In the genomic region with DNA sequence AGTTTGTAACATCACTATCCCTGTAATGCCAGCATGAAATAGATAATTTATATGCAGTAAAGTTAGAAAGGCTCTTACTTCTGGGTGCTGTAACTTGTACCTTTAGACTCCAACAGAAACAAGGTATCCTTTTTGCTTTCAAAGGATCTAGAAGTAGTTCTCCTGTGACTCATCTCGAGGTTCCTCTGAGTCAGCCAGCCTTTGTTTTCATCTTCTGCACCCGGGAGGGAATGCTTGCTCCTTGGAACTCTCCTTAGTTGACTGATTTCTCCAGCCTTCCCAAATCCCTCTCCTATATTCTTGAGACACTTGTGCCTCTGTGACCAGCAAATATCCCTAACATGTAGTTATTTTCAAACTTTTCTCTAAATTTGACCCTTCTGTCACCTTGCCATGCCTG, we compare ENCODE assay signal across 26 mouse cellular contexts. TPM values are rescaled to one million over a fixed set of nuclear protein-coding genes. Genes with fewer than 3 reads are reported as not detected.
DNase-seq lines count a peak whose midpoint lies in the region; ATAC-seq and TF ChIP-seq lines count a peak whose summit lies in the region.
"Had no signal": no experiment of that assay in that cellular context is flagged by ENCODE, and none has a peak within 500 bp of the region (broad histone marks: within the 10 kb centered on the region; RNA-seq: fewer than 3 reads in every experiment).

No protein-coding gene starts in this region.

- H3K27me3 ChIP-seq in myocyte (ENCODE audit: control insufficient read depth, insufficient read depth, insufficient read length) = no peaks in the 10 kb centered on the region
- H3K27me3 ChIP-seq in forebrain, embryonic 10.5 days (ENCODE audit: poor library complexity, severe bottlenecking) = no peaks in the 10 kb centered on the region
- H3K27me3 ChIP-seq: embryonic facial prominence, embryonic 15.5 days; forebrain, embryonic 15.5 days; kidney, embryonic 15.5 days; limb, embryonic 12.5 days; liver, embryonic 15.5 days; lung, embryonic 15.5 days; neural tube, embryonic 12.5 days; stomach, embryonic 15.5 days had no signal

- no peak for TF ChIP-seq POLR2A in myocyte (IDR thresholded peaks at IDR 0.05; ENCODE audit: insufficient read length, low read depth)

- peaks cover 6% of the 10 kb centered on the region for H3K79me2 ChIP-seq in myocyte (ENCODE audit: control insufficient read depth, insufficient read depth)

- no peaks in the 10 kb centered on the region for H3K36me3 ChIP-seq in myocyte (ENCODE audit: control insufficient read depth, insufficient read depth)
- peaks cover 10% of the 10 kb centered on the region for H3K36me3 ChIP-seq in forebrain, embryonic 10.5 days (replicated peaks)
- H3K36me3 ChIP-seq: embryonic facial prominence, embryonic 15.5 days; forebrain, embryonic 15.5 days; kidney, embryonic 15.5 days; liver, embryonic 15.5 days; lung, embryonic 15.5 days; stomach, embryonic 15.5 days had no signal

- DNase-seq in frontal cortex, postnatal 10 days (ENCODE audit: low spot score in 2 of 2) = no peak
- peak; percentile 31 for DNase-seq in 3134 (ENCODE audit: extremely low read depth, insufficient read length, low spot score)
- peak; percentile 35 for DNase-seq in Muller cell, postnatal 12 days (ENCODE audit: inconsistent ontology term)
- DNase-seq in forebrain, embryonic 10.5 days (ENCODE audit: extremely low spot score, low spot score) = no peak
- DNase-seq in urinary bladder, postnatal 25 days (ENCODE audit: low spot score) = no peak
- DNase-seq: cerebellum, adult 8-10 months; cerebellum, postnatal 25 days; heart, postnatal 14 days; kidney, adult 18-20 months; kidney, postnatal 25 days; layer of hippocampus, postnatal 36 days had no signal

- ATAC-seq in frontal cortex, adult (ENCODE audit: low TSS enrichment) = peak; percentile 66
- ATAC-seq: forebrain, embryonic 15.5 days; hindbrain, embryonic 16.5 days; midbrain, embryonic 16.5 days had no signal

- no peak overlapping the region for H3K4me3 ChIP-seq in myocyte
- H3K4me3 ChIP-seq in forebrain, embryonic 10.5 days = no peak overlapping the region
- H3K4me3 ChIP-seq: embryonic facial prominence, embryonic 10.5 days; embryonic facial prominence, embryonic 15.5 days; forebrain, embryonic 15.5 days; hindbrain, embryonic 10.5 days; kidney, embryonic 15.5 days; limb, embryonic 12.5 days; liver, embryonic 15.5 days; lung, embryonic 15.5 days; midbrain, embryonic 10.5 days; neural tube, embryonic 12.5 days; stomach, embryonic 15.5 days had no signal

- H3ac ChIP-seq in myocyte (ENCODE audit: control insufficient read depth, insufficient read length) = no peak overlapping the region

- peaks cover 4% of the 10 kb centered on the region; the same call in 1 of the 2 replicates for H3K9me3 ChIP-seq in forebrain, embryonic 10.5 days
- H3K9me3 ChIP-seq: embryonic facial prominence, embryonic 10.5 days; embryonic facial prominence, embryonic 15.5 days; forebrain, embryonic 15.5 days; hindbrain, embryonic 10.5 days; kidney, embryonic 15.5 days; limb, embryonic 12.5 days; liver, embryonic 15.5 days; lung, embryonic 15.5 days; midbrain, embryonic 10.5 days; neural tube, embryonic 12.5 days; stomach, embryonic 15.5 days had no signal

- 0 out of 2 replicates have a peak, but pooled peaks cover 3% of the 10 kb centered on the region for H3K4me1 ChIP-seq in forebrain, embryonic 10.5 days
- H3K4me1 ChIP-seq: embryonic facial prominence, embryonic 10.5 days; embryonic facial prominence, embryonic 15.5 days; forebrain, embryonic 15.5 days; limb, embryonic 12.5 days; liver, embryonic 15.5 days; lung, embryonic 15.5 days; stomach, embryonic 15.5 days had no signal

- 62% methylated on average over 2 of the region's 2 CpGs for WGBS in forebrain, embryonic 10.5 days

- peak overlapping the region; percentile 44 for H3K4me2 ChIP-seq in myocyte (ENCODE audit: low read depth)
- H3K4me2 ChIP-seq: embryonic facial prominence, embryonic 15.5 days; forebrain, embryonic 15.5 days; kidney, embryonic 15.5 days; limb, embryonic 12.5 days; liver, embryonic 15.5 days; lung, embryonic 15.5 days; neural tube, embryonic 12.5 days; stomach, embryonic 15.5 days had no signal

- no peak overlapping the region for H3K27ac ChIP-seq in forebrain, embryonic 10.5 days
- H3K27ac ChIP-seq: embryonic facial prominence, embryonic 10.5 days; embryonic facial prominence, embryonic 15.5 days; forebrain, embryonic 15.5 days; hindbrain, embryonic 10.5 days; kidney, embryonic 15.5 days; limb, embryonic 12.5 days; liver, embryonic 15.5 days; lung, embryonic 15.5 days; midbrain, embryonic 10.5 days; neural tube, embryonic 12.5 days; stomach, embryonic 15.5 days had no signal

TF ChIP-seq in myocyte, 11 proteins besides CTCF, POLR2A, EP300 and RAD21:
- TF ChIP-seq REST (IDR thresholded peaks at IDR 0.05; ENCODE audit: insufficient read depth, insufficient read length) (no peak), MYOG (IDR thresholded peaks at IDR 0.05; ENCODE audit: control insufficient read depth in 1 of 3, insufficient read depth in 1 of 3, insufficient read length in 2 of 3, low read depth in 2 of 3) (no peak), TCF12 (IDR thresholded peaks at IDR 0.05; ENCODE audit: insufficient read depth, poor library complexity, severe bottlenecking) (no peak), E2F4 (IDR thresholded peaks at IDR 0.05; ENCODE audit: insufficient read depth) (no peak), MAX (IDR thresholded peaks at IDR 0.05; ENCODE audit: low read depth) (no peak), POLR2AphosphoS2 (IDR thresholded peaks at IDR 0.05; ENCODE audit: insufficient read length, low read depth) (no peak), USF1 (IDR thresholded peaks at IDR 0.05; ENCODE audit: low read depth) (no peak), MYOD1 (IDR thresholded peaks at IDR 0.05; ENCODE audit: control insufficient read depth in 1 of 3, insufficient read length in 2 of 3, low read depth in 2 of 3) (no peak), CEBPB (IDR thresholded peaks at IDR 0.05; ENCODE audit: insufficient read depth, poor library complexity, severe bottlenecking) (no peak), SRF (IDR thresholded peaks at IDR 0.05; ENCODE audit: control insufficient read depth, insufficient read length, low read depth) (no peak), TCF3 (IDR thresholded peaks at IDR 0.05; ENCODE audit: insufficient read length, low read depth) (no peak)

RNA-seq across cellular contexts. Expression of a gene that starts 25.3 kb away (rescaled TPM):
- 6.3 TPM for polyA plus RNA-seq in myocyte (2012; fragmentation: generic; extraction: Trizol)
- 43.8 and 49.1 TPM in 2 replicates for polyA plus RNA-seq in forebrain, embryonic 10.5 days (2016; fragmentation: Nextera tagmentation; extraction: Ambion mirVana)

RNA-seq across cellular contexts. Expression of a gene that starts 25.5 kb away (rescaled TPM):
- polyA plus RNA-seq in myocyte (2012; fragmentation: generic; extraction: Trizol) = 9.3 TPM
- polyA plus RNA-seq in forebrain, embryonic 10.5 days (2016; fragmentation: Nextera tagmentation; extraction: Ambion mirVana) = 34.2 and 36.4 TPM in 2 replicates

Comparison
In these comparisons a context has a peak if more than half of its experiments do, and no peak if none do; other contexts are left out.
1. DNase-seq: peak in 3134 (single experiment) and Muller cell, postnatal 12 days (single experiment); none in frontal cortex, postnatal 10 days (0 of 2), forebrain, embryonic 10.5 days (single experiment) and urinary bladder, postnatal 25 days (single experiment).